Mouse (Mus musculus): Measurements from ENCODE around the gene Dlgap1.
A peak's percentile ranks its signal among the peaks of the same experiment; 100 is the strongest.

Dlgap1 gene

GRCm38 (mm10) chr17:70728719-70729281 lies 759.9 kb downstream of the Dlgap1 start:
- DNase-seq (ENCODE audit: low spot score), result no peak

- no peak for DNase-seq (ENCODE audit: low spot score)
Measured at GRCm38 (mm10) chr17:70734728-70735127, 765.9 kb downstream of the Dlgap1 start.

GRCm38 (mm10) chr17:70735396-70735795 lies 766.5 kb downstream of the Dlgap1 start:
- DNase-seq (ENCODE audit: low spot score), result no peak

GRCm38 (mm10) chr17:70737424-70737823 lies 768.6 kb downstream of the Dlgap1 start:
- DNase-seq (ENCODE audit: low spot score), result peak; percentile 84

GRCm38 (mm10) chr17:70738168-70738854 lies 769.4 kb downstream of the Dlgap1 start:
- peak; percentile 96 for DNase-seq (ENCODE audit: low spot score)

GRCm38 (mm10) chr17:70739346-70739745 lies 770.5 kb downstream of the Dlgap1 start:
- DNase-seq (ENCODE audit: low spot score), result no peak

- DNase-seq (ENCODE audit: low spot score), result no peak
Measured at GRCm38 (mm10) chr17:70741696-70742095, 772.8 kb downstream of the Dlgap1 start.

GRCm38 (mm10) chr17:70744570-70745153 lies 775.8 kb downstream of the Dlgap1 start:
- no peak for DNase-seq (ENCODE audit: low spot score)

GRCm38 (mm10) chr17:70745385-70745784 lies 776.5 kb downstream of the Dlgap1 start:
- DNase-seq (ENCODE audit: low spot score), result no peak

GRCm38 (mm10) chr17:70746379-70747079 lies 777.7 kb downstream of the Dlgap1 start:
- DNase-seq (ENCODE audit: low spot score), result no peak

- peak; percentile 83 for DNase-seq (ENCODE audit: low spot score)
Measured at GRCm38 (mm10) chr17:70747731-70748475, 779.0 kb downstream of the Dlgap1 start.

GRCm38 (mm10) chr17:70748476-70748830 lies 779.6 kb downstream of the Dlgap1 start:
- DNase-seq (ENCODE audit: low spot score), result no peak

- DNase-seq (ENCODE audit: low spot score), result no peak
Measured at GRCm38 (mm10) chr17:70748964-70749650, 780.2 kb downstream of the Dlgap1 start.

- no peak for DNase-seq (ENCODE audit: low spot score)
Measured at GRCm38 (mm10) chr17:70750236-70751160, 781.6 kb downstream of the Dlgap1 start.

GRCm38 (mm10) chr17:70751161-70751651 lies 782.3 kb downstream of the Dlgap1 start:
- DNase-seq (ENCODE audit: low spot score), result peak; percentile 80

- DNase-seq (ENCODE audit: low spot score), result no peak
Measured at GRCm38 (mm10) chr17:70751676-70752075, 782.8 kb downstream of the Dlgap1 start.

GRCm38 (mm10) chr17:70753444-70754032 lies 784.7 kb downstream of the Dlgap1 start:
- no peak for DNase-seq (ENCODE audit: low spot score)

- DNase-seq (ENCODE audit: low spot score), result no peak
Measured at GRCm38 (mm10) chr17:70754041-70754440, 785.2 kb downstream of the Dlgap1 start.

- DNase-seq (ENCODE audit: low spot score), result no peak
Measured at GRCm38 (mm10) chr17:70754638-70755037, 785.8 kb downstream of the Dlgap1 start.
